Mouse (Mus musculus): ENCODE results near the gene Fscn1.

Gene Fscn1

GRCm38 (mm10) chr5:142959576-142960556, at the start of gene Fscn1:
TSS of gene Fscn1 (plus strand) at chr5:142960343.
- peak; percentile 94 for DNase-seq

- DNase-seq, result no peak
Measured at GRCm38 (mm10) chr5:142911629-142912028, 48.5 kb upstream of the Fscn1 start.

GRCm38 (mm10) chr5:142912320-142912719, 47.8 kb upstream of the Fscn1 start:
- no peak for DNase-seq

GRCm38 (mm10) chr5:142912739-142913138, 47.4 kb upstream of the Fscn1 start:
- no peak for DNase-seq

- DNase-seq, result no peak
Measured at GRCm38 (mm10) chr5:142915231-142915630, 44.9 kb upstream of the Fscn1 start.

- DNase-seq, result no peak
Measured at GRCm38 (mm10) chr5:142916593-142916992, 43.5 kb upstream of the Fscn1 start.

GRCm38 (mm10) chr5:142917402-142917801, 42.7 kb upstream of the Fscn1 start:
- DNase-seq, result no peak

GRCm38 (mm10) chr5:142920311-142921073, 39.7 kb upstream of the Fscn1 start:
- no peak for DNase-seq

GRCm38 (mm10) chr5:142921074-142921459, 39.1 kb upstream of the Fscn1 start:
- DNase-seq, result no peak

- no peak for DNase-seq
Measured at GRCm38 (mm10) chr5:142922251-142922650, 37.9 kb upstream of the Fscn1 start.

- DNase-seq, result no peak
Measured at GRCm38 (mm10) chr5:142923781-142924180, 36.4 kb upstream of the Fscn1 start.

GRCm38 (mm10) chr5:142924336-142924959, 35.7 kb upstream of the Fscn1 start:
- no peak for DNase-seq

- DNase-seq, result no peak
Measured at GRCm38 (mm10) chr5:142926204-142926939, 33.8 kb upstream of the Fscn1 start.

GRCm38 (mm10) chr5:142926940-142927228, 33.3 kb upstream of the Fscn1 start:
- DNase-seq, result no peak

- DNase-seq, result no peak
Measured at GRCm38 (mm10) chr5:142927341-142927930, 32.7 kb upstream of the Fscn1 start.

GRCm38 (mm10) chr5:142928749-142929399, 31.3 kb upstream of the Fscn1 start:
- DNase-seq, result peak; percentile 73

GRCm38 (mm10) chr5:142929400-142929752, 30.8 kb upstream of the Fscn1 start:
- no peak for DNase-seq

- DNase-seq, result no peak
Measured at GRCm38 (mm10) chr5:142931241-142931745, 28.9 kb upstream of the Fscn1 start.

- no peak for DNase-seq
Measured at GRCm38 (mm10) chr5:142932084-142932685, 28.0 kb upstream of the Fscn1 start.

- no peak for DNase-seq
Measured at GRCm38 (mm10) chr5:142932731-142933130, 27.4 kb upstream of the Fscn1 start.

GRCm38 (mm10) chr5:142935642-142936335, 24.4 kb upstream of the Fscn1 start:
- DNase-seq, result peak; percentile 70
